Mouse (Mus musculus) stomach, postnatal 0 days (tissue): ENCODE results near the gene Lgr5. TPM values are rescaled to one million over a fixed set of nuclear protein-coding genes. Genes with fewer than 3 reads are reported as not detected.

ENCODE experiments used
- ATAC-seq: fragments of 200-750 bp; cut with Nextera tagmentation; 2 replicates; pipeline ENCODE4 v1.8.0; 2017; ENCODE audit not compliant: low FRiP score, low TSS enrichment
- DNase-seq: peaks from one replicate; pipeline ENCODE4 v3.0.0-alpha.2; 2016; ENCODE audit warnings: low spot score
- H3K27ac ChIP-seq: fragments of 300-500 bp; sonication (generic); replicated peaks from 2 replicates; pipeline ENCODE4 v1.5.1; 2014; ENCODE audit warnings: mild to moderate bottlenecking, control low read depth
- H3K27me3 ChIP-seq: fragments of 300-500 bp; sonication (generic); 2 replicates; pipeline ENCODE4 v1.6.1; 2014; ENCODE audit warnings: low read length; ENCODE audit not compliant: control insufficient read depth, insufficient read depth
- H3K36me3 ChIP-seq: fragments of 300-500 bp; sonication (generic); 2 replicates; pipeline ENCODE4 v1.6.1; 2014; ENCODE audit warnings: low read length, mixed read lengths; ENCODE audit not compliant: control insufficient read depth, insufficient read depth
- H3K4me1 ChIP-seq: fragments of 300-500 bp; sonication (generic); replicated peaks from 2 replicates; pipeline ENCODE4 v1.6.1; 2014; ENCODE audit warnings: antibody characterized with exemption; ENCODE audit not compliant: control insufficient read depth, insufficient read depth
- H3K4me2 ChIP-seq: fragments of 300-500 bp; sonication (generic); replicated peaks from 2 replicates; pipeline ENCODE4 v1.6.1; 2014; ENCODE audit warnings: low read depth, mild to moderate bottlenecking, control low read depth, moderate library complexity
- H3K4me3 ChIP-seq: fragments of 300-500 bp; sonication (generic); 2 replicates; pipeline ENCODE4 v1.5.1; 2014; ENCODE audit warnings: low read depth, low read length, control low read depth
- H3K9ac ChIP-seq: fragments of 300-500 bp; sonication (generic); 2 replicates; pipeline ENCODE4 v1.6.1; 2014; ENCODE audit warnings: mild to moderate bottlenecking, low read length, control low read depth, mixed read lengths
- H3K9me3 ChIP-seq: fragments of 300-500 bp; sonication (generic); 2 replicates; pipeline ENCODE4 v1.6.1; 2016; ENCODE audit warnings: low read length; ENCODE audit not compliant: control insufficient read depth
- CTCF ChIP-seq: IDR thresholded peaks from 2 replicates; pipeline ENCODE4 v1.5.1; 2016; ENCODE audit warnings: antibody characterized with exemption, low read depth, mild to moderate bottlenecking, moderate library complexity
- EP300 ChIP-seq: optimal IDR thresholded peaks from 2 replicates; pipeline ENCODE3; 2016; ENCODE audit warnings: antibody characterized with exemption
- WGBS: fragments of 180-500 bp; shearing (Covaris S2); extraction: QIAGEN DNeasy Blood & Tissue Kit; methylation state at CpG from one replicate; pipeline ENCODE4 v1.1.7; 2014; 5-methylcytosine and 5-hydroxymethylcytosine counted together
- polyA plus RNA-seq: library from polyadenylated mRNA; unstranded; fragments of >200 nt; fragmentation: Nextera tagmentation; extraction: Ambion mirVana; gene quantifications from 2 replicates; pipeline ENCODE4 v1.2.1, GENCODE M21; 2015

Lgr5 gene
- 2.4 and 2.9 TPM in 2 replicates for polyA plus RNA-seq

- Histone ChIP-seq H3K27ac (no peak within 1 kb of the TSS), H3K4me1 (no peaks in the 10 kb centered on the region), H3K4me2 (peak within 1 kb of the TSS; percentile 77), H3K27me3 (peaks cover 15% of the 10 kb centered on the region), H3K9ac (0 out of 2 replicates have a peak within 1 kb of the TSS, but pooled peaks have one; percentile 27), H3K9me3 (no peaks in the 10 kb centered on the region), H3K36me3 (no peaks in the 10 kb centered on the region), H3K4me3 (peak within 1 kb of the TSS; percentile 45)
- ATAC-seq (peak; percentile 78), DNase-seq (peak; percentile 73)
- peak; percentile 57 for TF ChIP-seq CTCF
- TF ChIP-seq EP300, result no peak
- under 1% methylated on average over 44 of the region's 47 CpGs for WGBS
These were observed at the start of gene Lgr5 for GRCm38 (mm10) chr10:115587301-115587969. Gene Lgr5 (minus strand): TSS chr10:115587780.

GRCm38 (mm10) chr10:115626678-115627077 is 39.1 kb upstream of the Lgr5 start:
- Histone ChIP-seq H3K36me3 (no peaks in the 10 kb centered on the region), H3K27ac (no peak overlapping the region), H3K4me2 (no peak overlapping the region), H3K27me3 (no peaks in the 10 kb centered on the region), H3K4me1 (no peaks in the 10 kb centered on the region), H3K9ac (no peak overlapping the region), H3K4me3 (no peak overlapping the region), H3K9me3 (no peaks in the 10 kb centered on the region)
- no peak for ATAC-seq
- no peak for DNase-seq
- TF ChIP-seq EP300 (no peak), CTCF (no peak)
- 84% methylated on average over 6 of the region's 6 CpGs for WGBS

- Histone ChIP-seq H3K9ac (no peak overlapping the region), H3K27me3 (no peaks in the 10 kb centered on the region), H3K9me3 (no peaks in the 10 kb centered on the region), H3K4me3 (no peak overlapping the region), H3K4me1 (no peaks in the 10 kb centered on the region), H3K27ac (no peak overlapping the region), H3K4me2 (no peak overlapping the region), H3K36me3 (no peaks in the 10 kb centered on the region)
- DNase-seq, result no peak
- 56% methylated on average over 2 of the region's 2 CpGs for WGBS
- TF ChIP-seq EP300 (no peak), CTCF (no peak)
- ATAC-seq, result no peak
These were observed 37.4 kb upstream of the Lgr5 start for GRCm38 (mm10) chr10:115624957-115625356.

GRCm38 (mm10) chr10:115623956-115624671 is 36.5 kb upstream of the Lgr5 start:
- H3K36me3 ChIP-seq, result no peaks in the 10 kb centered on the region
- DNase-seq, result no peak
- no peak for ATAC-seq
- TF ChIP-seq EP300 (no peak), CTCF (no peak)
- no peak overlapping the region for H3K4me2 ChIP-seq
- no peaks in the 10 kb centered on the region for H3K4me1 ChIP-seq
- H3K9me3 ChIP-seq, result no peaks in the 10 kb centered on the region
- H3K27me3 ChIP-seq, result no peaks in the 10 kb centered on the region
- no peak overlapping the region for H3K4me3 ChIP-seq
- no peak overlapping the region for H3K27ac ChIP-seq
- 63% methylated on average over 15 of the region's 15 CpGs for WGBS
- H3K9ac ChIP-seq, result no peak overlapping the region

GRCm38 (mm10) chr10:115623481-115623880 is 35.9 kb upstream of the Lgr5 start:
- TF ChIP-seq CTCF (no peak), EP300 (no peak)

GRCm38 (mm10) chr10:115618288-115618856 is 30.8 kb upstream of the Lgr5 start:
- Histone ChIP-seq H3K4me2 (peak overlapping the region; percentile 29), H3K9ac (no peak overlapping the region), H3K4me3 (no peak overlapping the region), H3K36me3 (no peaks in the 10 kb centered on the region), H3K27ac (no peak overlapping the region), H3K9me3 (no peaks in the 10 kb centered on the region), H3K4me1 (no peaks in the 10 kb centered on the region), H3K27me3 (no peaks in the 10 kb centered on the region)
- no peak for DNase-seq
- TF ChIP-seq EP300, result no peak
- no peak for TF ChIP-seq CTCF
- 19% methylated on average over 15 of the region's 15 CpGs for WGBS
- ATAC-seq, result no peak

More at GRCm38 (mm10) chr10:115623481-115623880, 35.9 kb upstream of the Lgr5 start:
- H3K4me2 ChIP-seq, result no peak overlapping the region
- no peaks in the 10 kb centered on the region for H3K27me3 ChIP-seq
- no peak overlapping the region for H3K9ac ChIP-seq
- H3K9me3 ChIP-seq, result no peaks in the 10 kb centered on the region
- no peak overlapping the region for H3K4me3 ChIP-seq
- H3K27ac ChIP-seq, result no peak overlapping the region
- 58% methylated on average over 7 of the region's 7 CpGs for WGBS
- no peaks in the 10 kb centered on the region for H3K4me1 ChIP-seq
- ATAC-seq (peak; percentile 24; the same call in 1 of the 2 replicates), DNase-seq (no peak)
- no peaks in the 10 kb centered on the region for H3K36me3 ChIP-seq
